Mouse (Mus musculus): ENCODE data around the gene Gm6367.
"Not testable (repeated sequence)": the region's sequence is repeated elsewhere in the genome, so short reads cannot be mapped to it uniquely, and the experiment has no call there.

The Gm6367 gene

GRCm38 (mm10) chr5:94988326-94988725, at the start of gene Gm6367:
Gene Gm6367 (plus strand): TSS chr5:94988626.
- not testable (repeated sequence) for DNase-seq
